Mouse (Mus musculus): ENCODE data around the gene Il18r1. TPM values are rescaled to one million over a fixed set of nuclear protein-coding genes. Genes with fewer than 3 reads are reported as not detected.
A peak's percentile ranks its signal among the peaks of the same experiment; 100 is the strongest.

Il18r1 gene
- polyA plus RNA-seq, 1 experiment, result not detected

DNA sequence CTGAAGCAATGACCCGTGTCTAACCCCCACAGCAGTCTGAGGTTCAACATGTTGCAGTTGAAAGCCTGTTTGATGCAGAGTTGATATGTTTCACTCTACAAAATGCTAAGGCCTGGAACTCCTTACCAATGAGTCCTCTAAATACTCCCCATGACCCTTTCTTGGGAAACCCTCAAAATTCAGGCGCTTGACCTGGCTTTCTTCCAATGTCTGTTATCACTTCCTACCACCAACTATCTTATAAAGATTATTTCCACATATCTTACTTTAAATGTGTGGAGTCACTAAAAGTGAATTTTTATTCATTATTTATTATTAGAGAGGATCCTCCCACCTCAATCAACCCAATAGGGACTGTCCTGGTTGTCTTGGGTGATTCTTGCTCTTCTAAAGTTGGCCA lies 33.2 kb upstream of the Il18r1 start:
- no peak overlapping the region for H3K4me3 ChIP-seq
- no peaks in the 10 kb centered on the region for H3K27me3 ChIP-seq (ENCODE audit: control insufficient read depth, insufficient read depth, insufficient read length)
- H3ac ChIP-seq (ENCODE audit: control insufficient read depth, insufficient read length), result no peak overlapping the region
- TF ChIP-seq CEBPB (IDR thresholded peaks at IDR 0.05; ENCODE audit: insufficient read depth, poor library complexity, severe bottlenecking) (no peak), MAX (IDR thresholded peaks at IDR 0.05; ENCODE audit: low read depth) (no peak), TCF3 (IDR thresholded peaks at IDR 0.05; ENCODE audit: insufficient read length, low read depth) (no peak), MYOD1 (IDR thresholded peaks at IDR 0.05; ENCODE audit: control insufficient read depth in 1 of 3, insufficient read length in 2 of 3, low read depth in 2 of 3) (no peak), TCF12 (IDR thresholded peaks at IDR 0.05; ENCODE audit: insufficient read depth, poor library complexity, severe bottlenecking) (no peak), MYOG (IDR thresholded peaks at IDR 0.05; ENCODE audit: control insufficient read depth in 1 of 3, insufficient read depth in 1 of 3, insufficient read length in 2 of 3, low read depth in 2 of 3) (no peak), POLR2A (IDR thresholded peaks at IDR 0.05; ENCODE audit: insufficient read length, low read depth) (no peak), SRF (IDR thresholded peaks at IDR 0.05; ENCODE audit: control insufficient read depth, insufficient read length, low read depth) (no peak), USF1 (IDR thresholded peaks at IDR 0.05; ENCODE audit: low read depth) (no peak), POLR2AphosphoS2 (IDR thresholded peaks at IDR 0.05; ENCODE audit: insufficient read length, low read depth) (no peak), REST (IDR thresholded peaks at IDR 0.05; ENCODE audit: insufficient read depth, insufficient read length) (no peak), E2F4 (IDR thresholded peaks at IDR 0.05; ENCODE audit: insufficient read depth) (no peak)
- H3K36me3 ChIP-seq (ENCODE audit: control insufficient read depth, insufficient read depth), result no peaks in the 10 kb centered on the region
- H3K79me2 ChIP-seq (ENCODE audit: control insufficient read depth, insufficient read depth), result no peaks in the 10 kb centered on the region
- H3K4me2 ChIP-seq (ENCODE audit: low read depth), result no peak overlapping the region

DNA sequence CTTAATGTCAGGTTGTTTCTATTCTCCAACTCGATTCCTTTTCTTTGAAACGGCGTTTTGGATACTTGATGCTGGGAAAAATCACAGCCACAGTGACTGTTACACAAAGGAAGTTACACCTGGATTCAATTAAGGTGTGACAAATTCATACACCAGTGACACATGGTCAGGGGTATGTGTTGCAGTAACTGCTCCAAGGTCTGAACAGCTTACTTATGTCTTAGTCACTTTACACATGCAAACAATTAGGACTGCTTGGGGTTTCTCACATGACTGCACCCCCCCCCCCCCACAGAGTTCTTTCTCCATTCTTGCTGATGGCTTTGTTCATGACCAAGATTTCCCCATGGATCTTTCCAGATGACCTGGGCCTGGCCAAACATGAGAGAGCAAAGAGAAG lies 29.4 kb upstream of the Il18r1 start:
- H3K27me3 ChIP-seq (ENCODE audit: control insufficient read depth, insufficient read depth, insufficient read length), result no peaks in the 10 kb centered on the region
- no peaks in the 10 kb centered on the region for H3K36me3 ChIP-seq (ENCODE audit: control insufficient read depth, insufficient read depth)
- no peak overlapping the region for H3K4me3 ChIP-seq
- no peaks in the 10 kb centered on the region for H3K79me2 ChIP-seq (ENCODE audit: control insufficient read depth, insufficient read depth)
- TF ChIP-seq E2F4 (IDR thresholded peaks at IDR 0.05; ENCODE audit: insufficient read depth) (no peak), MAX (IDR thresholded peaks at IDR 0.05; ENCODE audit: low read depth) (no peak), SRF (IDR thresholded peaks at IDR 0.05; ENCODE audit: control insufficient read depth, insufficient read length, low read depth) (no peak), CEBPB (IDR thresholded peaks at IDR 0.05; ENCODE audit: insufficient read depth, poor library complexity, severe bottlenecking) (no peak), USF1 (IDR thresholded peaks at IDR 0.05; ENCODE audit: low read depth) (no peak)
- no peak overlapping the region for H3K4me2 ChIP-seq (ENCODE audit: low read depth)
- H3ac ChIP-seq (ENCODE audit: control insufficient read depth, insufficient read length), result no peak overlapping the region

GRCm38 (mm10) chr1:40437340-40437739 lies 28.0 kb upstream of the Il18r1 start:
- Histone ChIP-seq H3K4me2 (ENCODE audit: low read depth) (no peak overlapping the region), H3ac (ENCODE audit: control insufficient read depth, insufficient read length) (no peak overlapping the region), H3K79me2 (ENCODE audit: control insufficient read depth, insufficient read depth) (no peaks in the 10 kb centered on the region), H3K36me3 (ENCODE audit: control insufficient read depth, insufficient read depth) (no peaks in the 10 kb centered on the region), H3K4me3 (no peak overlapping the region), H3K27me3 (ENCODE audit: control insufficient read depth, insufficient read depth, insufficient read length) (no peaks in the 10 kb centered on the region)
- TF ChIP-seq USF1 (IDR thresholded peaks at IDR 0.05; ENCODE audit: low read depth) (no peak), SRF (IDR thresholded peaks at IDR 0.05; ENCODE audit: control insufficient read depth, insufficient read length, low read depth) (no peak), POLR2A (IDR thresholded peaks at IDR 0.05; ENCODE audit: insufficient read length, low read depth) (no peak), TCF3 (IDR thresholded peaks at IDR 0.05; ENCODE audit: insufficient read length, low read depth) (no peak), MYOD1 (IDR thresholded peaks at IDR 0.05; ENCODE audit: control insufficient read depth in 1 of 3, insufficient read length in 2 of 3, low read depth in 2 of 3) (no peak), MYOG (IDR thresholded peaks at IDR 0.05; ENCODE audit: control insufficient read depth in 1 of 3, insufficient read depth in 1 of 3, insufficient read length in 2 of 3, low read depth in 2 of 3) (no peak), CEBPB (IDR thresholded peaks at IDR 0.05; ENCODE audit: insufficient read depth, poor library complexity, severe bottlenecking) (no peak), POLR2AphosphoS2 (IDR thresholded peaks at IDR 0.05; ENCODE audit: insufficient read length, low read depth) (no peak), MAX (IDR thresholded peaks at IDR 0.05; ENCODE audit: low read depth) (no peak), TCF12 (IDR thresholded peaks at IDR 0.05; ENCODE audit: insufficient read depth, poor library complexity, severe bottlenecking) (no peak)

- TF ChIP-seq E2F4 (IDR thresholded peaks at IDR 0.05; ENCODE audit: insufficient read depth) (no peak), TCF12 (IDR thresholded peaks at IDR 0.05; ENCODE audit: insufficient read depth, poor library complexity, severe bottlenecking) (no peak), SRF (IDR thresholded peaks at IDR 0.05; ENCODE audit: control insufficient read depth, insufficient read length, low read depth) (no peak)
- no peak overlapping the region for H3K4me3 ChIP-seq
- H3ac ChIP-seq (ENCODE audit: control insufficient read depth, insufficient read length), result no peak overlapping the region
- H3K4me2 ChIP-seq (ENCODE audit: low read depth), result no peak overlapping the region
- no peaks in the 10 kb centered on the region for H3K27me3 ChIP-seq (ENCODE audit: control insufficient read depth, insufficient read depth, insufficient read length)
- no peaks in the 10 kb centered on the region for H3K79me2 ChIP-seq (ENCODE audit: control insufficient read depth, insufficient read depth)
- H3K36me3 ChIP-seq (ENCODE audit: control insufficient read depth, insufficient read depth), result no peaks in the 10 kb centered on the region
Measured at GRCm38 (mm10) chr1:40439504-40439903, 25.8 kb upstream of the Il18r1 start.

- no peaks in the 10 kb centered on the region for H3K27me3 ChIP-seq (ENCODE audit: control insufficient read depth, insufficient read depth, insufficient read length)
- no peaks in the 10 kb centered on the region for H3K79me2 ChIP-seq (ENCODE audit: control insufficient read depth, insufficient read depth)
- H3K4me2 ChIP-seq (ENCODE audit: low read depth), result peak overlapping the region; percentile 62
- no peak for TF ChIP-seq USF1 (IDR thresholded peaks at IDR 0.05; ENCODE audit: low read depth)
- TF ChIP-seq POLR2A (IDR thresholded peaks at IDR 0.05; ENCODE audit: insufficient read length, low read depth), result peak; percentile 38
- TF ChIP-seq E2F4 (IDR thresholded peaks at IDR 0.05; ENCODE audit: insufficient read depth), result no peak
- H3K4me3 ChIP-seq, result no peak overlapping the region
- H3K36me3 ChIP-seq (ENCODE audit: control insufficient read depth, insufficient read depth), result no peaks in the 10 kb centered on the region
- H3ac ChIP-seq (ENCODE audit: control insufficient read depth, insufficient read length), result no peak overlapping the region
Measured at GRCm38 (mm10) chr1:40444800-40445199, 20.6 kb upstream of the Il18r1 start.

Data from myocyte (in vitro differentiated cells).